Mouse (Mus musculus) liver, embryonic 14.5 days (tissue): ENCODE measurements around the gene Mtmr2.

ENCODE experiments used
- CTCF ChIP-seq: IDR thresholded peaks from 2 replicates; pipeline ENCODE4 v1.5.1; 2016; ENCODE audit warnings: antibody characterized with exemption, low read depth, control low read depth
- EP300 ChIP-seq: IDR thresholded peaks from 2 replicates; pipeline ENCODE4 v1.6.1; 2016; ENCODE audit warnings: antibody characterized with exemption, low read depth

DNA sequence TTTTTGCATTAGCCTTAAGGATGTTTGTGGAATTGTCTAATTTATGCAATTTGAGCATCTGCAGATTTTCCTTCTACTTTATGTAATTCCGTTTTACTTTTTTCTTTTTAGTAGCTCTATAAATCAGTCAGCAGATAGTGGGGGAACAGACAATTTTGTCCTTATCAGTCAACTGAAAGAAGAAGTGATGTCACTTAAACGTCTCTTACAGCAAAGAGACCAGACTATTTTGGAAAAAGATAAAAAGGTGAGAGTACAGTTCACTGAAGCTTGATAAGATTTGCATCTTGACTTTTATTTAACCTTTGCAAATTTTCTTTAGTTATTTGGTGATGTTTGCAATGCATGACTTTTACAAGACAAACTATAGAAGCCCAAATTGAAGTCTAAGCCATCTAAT lies 88.5 kb downstream of the Mtmr2 start:
- TF ChIP-seq CTCF (no peak), EP300 (no peak)
